Comparison of ENCODE assay signal across 30 mouse cellular contexts in the genomic region with DNA sequence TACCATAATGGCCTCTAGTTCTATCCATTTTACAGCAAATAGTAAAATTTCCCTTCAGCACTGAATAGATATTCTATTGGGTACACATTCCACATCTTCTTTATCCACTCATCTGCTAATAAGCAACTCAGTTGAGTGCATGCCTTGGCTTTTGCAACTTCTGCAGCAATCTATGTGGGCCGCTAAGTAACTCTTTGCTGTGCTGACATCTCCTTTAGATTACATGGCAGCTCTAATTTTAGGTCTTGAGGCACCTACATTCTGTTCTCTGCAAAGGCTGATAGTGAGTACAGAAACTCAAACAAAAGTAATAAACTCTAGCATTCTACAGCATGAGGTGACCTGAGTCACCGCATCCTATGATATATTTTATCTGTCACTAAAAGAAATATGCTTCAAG. TPM values are rescaled to one million over a fixed set of nuclear protein-coding genes. Genes with fewer than 3 reads are reported as not detected.
"Had no signal": no experiment of that assay in that cellular context is flagged by ENCODE, and none has a peak within 500 bp of the region (broad histone marks: within the 10 kb centered on the region; RNA-seq: fewer than 3 reads in every experiment).

No protein-coding gene starts in this region.

- ATAC-seq: forebrain, embryonic 13.5 days; forebrain, embryonic 14.5 days; forebrain, embryonic 15.5 days; forebrain, embryonic 16.5 days; forebrain, postnatal 0 days had no signal

- DNase-seq: cerebellum, adult 2 months; cerebellum, adult 8-10 months; cerebellum, adult 9-10 months; cerebellum, adult 9-11 months; cerebellum, postnatal 10 days; cerebellum, postnatal 14 days; cerebellum, postnatal 25 days; cerebellum, postnatal 36 days; embryo, embryonic 11 days; forebrain, postnatal 0 days; gastrocnemius, adult 2 months; gastrocnemius, postnatal 10 days; gastrocnemius, postnatal 14 days; gastrocnemius, postnatal 25 days; gastrocnemius, postnatal 36 days; heart, adult 18-20 months; heart, adult 2 months had no signal

- H3K9me3 ChIP-seq: embryonic facial prominence, embryonic 10.5 days; embryonic facial prominence, embryonic 12.5 days; embryonic facial prominence, embryonic 13.5 days; embryonic facial prominence, embryonic 15.5 days; forebrain, embryonic 10.5 days; forebrain, embryonic 12.5 days; forebrain, embryonic 13.5 days; forebrain, embryonic 15.5 days had no signal

- H3K27ac ChIP-seq: embryonic facial prominence, embryonic 10.5 days; embryonic facial prominence, embryonic 12.5 days; embryonic facial prominence, embryonic 13.5 days; embryonic facial prominence, embryonic 15.5 days; forebrain, embryonic 10.5 days; forebrain, embryonic 12.5 days; forebrain, embryonic 13.5 days; forebrain, embryonic 15.5 days; gastrocnemius, adult 2 months; heart, adult 2 months had no signal

- H3K27me3 ChIP-seq: embryonic facial prominence, embryonic 12.5 days; embryonic facial prominence, embryonic 13.5 days; embryonic facial prominence, embryonic 15.5 days; forebrain, embryonic 12.5 days; forebrain, embryonic 13.5 days; forebrain, embryonic 15.5 days had no signal

- H3K4me1 ChIP-seq: embryonic facial prominence, embryonic 10.5 days; embryonic facial prominence, embryonic 12.5 days; embryonic facial prominence, embryonic 13.5 days; embryonic facial prominence, embryonic 15.5 days; forebrain, embryonic 10.5 days; forebrain, embryonic 13.5 days; forebrain, embryonic 15.5 days had no signal

- H3K9ac ChIP-seq: embryonic facial prominence, embryonic 12.5 days; embryonic facial prominence, embryonic 13.5 days; embryonic facial prominence, embryonic 15.5 days; forebrain, embryonic 12.5 days; forebrain, embryonic 13.5 days; forebrain, embryonic 15.5 days; forebrain, postnatal 0 days had no signal

- H3K4me2 ChIP-seq: embryonic facial prominence, embryonic 12.5 days; embryonic facial prominence, embryonic 13.5 days; embryonic facial prominence, embryonic 15.5 days; forebrain, embryonic 12.5 days; forebrain, embryonic 13.5 days; forebrain, embryonic 15.5 days had no signal

- H3K36me3 ChIP-seq: embryonic facial prominence, embryonic 10.5 days; embryonic facial prominence, embryonic 12.5 days; embryonic facial prominence, embryonic 13.5 days; embryonic facial prominence, embryonic 15.5 days; forebrain, embryonic 10.5 days; forebrain, embryonic 12.5 days; forebrain, embryonic 15.5 days had no signal

- H3K4me3 ChIP-seq: embryonic facial prominence, embryonic 10.5 days; embryonic facial prominence, embryonic 12.5 days; embryonic facial prominence, embryonic 13.5 days; embryonic facial prominence, embryonic 15.5 days; erythroblast, embryonic 14.5 days; forebrain, embryonic 10.5 days; forebrain, embryonic 12.5 days; forebrain, embryonic 13.5 days; forebrain, embryonic 15.5 days; gastrocnemius, adult 2 months; heart, adult 2 months had no signal

RNA-seq across cellular contexts. Expression of a gene that starts 36.8 kb away (rescaled TPM):
- total RNA-seq: common myeloid progenitor, adult 5-6 weeks; granulocyte monocyte progenitor cell, adult 5-6 weeks; heart, adult 18-20 months had no signal
- polyA plus RNA-seq: erythroblast, embryonic 14.5 days had no signal
